Comparison of ENCODE assay signal across 28 mouse cellular contexts in the genomic region with DNA sequence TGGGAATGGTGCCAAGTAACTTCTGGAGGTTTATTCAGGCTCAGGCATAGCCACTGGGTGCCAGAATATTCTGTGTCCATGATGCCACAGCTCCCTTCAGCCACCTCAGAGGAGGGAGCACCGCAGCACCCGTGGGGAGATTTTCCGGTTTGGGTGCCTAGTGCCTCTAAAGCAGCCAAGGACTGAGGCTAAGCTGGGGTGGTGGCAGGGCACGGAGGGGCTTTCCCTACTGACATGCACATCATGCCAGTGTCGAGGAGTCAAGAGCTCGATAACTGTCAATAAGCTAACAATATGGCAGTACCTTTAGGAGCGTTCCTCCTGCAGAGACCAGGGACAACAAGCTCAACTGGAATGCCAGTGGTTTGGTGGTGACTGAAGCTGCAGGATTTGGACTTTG. TPM values are rescaled to one million over a fixed set of nuclear protein-coding genes. Genes with fewer than 3 reads are reported as not detected.
"Had no signal": no experiment of that assay in that cellular context is flagged by ENCODE, and none has a peak within 500 bp of the region (broad histone marks: within the 10 kb centered on the region; RNA-seq: fewer than 3 reads in every experiment).

No protein-coding gene starts in this region.

- H3K9ac ChIP-seq: heart, embryonic 13.5 days; heart, embryonic 15.5 days; hindbrain, embryonic 12.5 days; hindbrain, embryonic 14.5 days; intestine, embryonic 15.5 days; limb, embryonic 12.5 days had no signal

- ATAC-seq: forebrain, embryonic 16.5 days; hindbrain, embryonic 16.5 days; inflammation-experienced regulatory T-cells, adult 6 months; intestine, embryonic 15.5 days; intestine, postnatal 0 days had no signal

- H3K4me2 ChIP-seq: heart, embryonic 11.5 days; heart, embryonic 13.5 days; heart, embryonic 15.5 days; hindbrain, embryonic 12.5 days; hindbrain, embryonic 14.5 days; intestine, embryonic 15.5 days; limb, embryonic 12.5 days had no signal

- H3K4me3 ChIP-seq: gastrocnemius, adult 2 months; heart, adult 2 months; heart, embryonic 13.5 days; heart, embryonic 15.5 days; hindbrain, embryonic 10.5 days; hindbrain, embryonic 12.5 days; intestine, embryonic 15.5 days; left cerebral cortex, adult 2 months; limb, embryonic 10.5 days; limb, embryonic 12.5 days had no signal

- H3K9me3 ChIP-seq: heart, embryonic 13.5 days; heart, embryonic 15.5 days; hindbrain, embryonic 12.5 days; intestine, embryonic 15.5 days; limb, embryonic 10.5 days; limb, embryonic 12.5 days had no signal

- H3K27ac ChIP-seq: gastrocnemius, adult 2 months; heart, adult 2 months; heart, embryonic 13.5 days; heart, embryonic 15.5 days; hindbrain, embryonic 10.5 days; hindbrain, embryonic 12.5 days; hindbrain, embryonic 14.5 days; intestine, embryonic 15.5 days; left cerebral cortex, adult 2 months; limb, embryonic 10.5 days; limb, embryonic 12.5 days had no signal

- H3K4me1 ChIP-seq: heart, embryonic 15.5 days; hindbrain, embryonic 12.5 days; intestine, embryonic 15.5 days; limb, embryonic 10.5 days; limb, embryonic 12.5 days had no signal

- H3K36me3 ChIP-seq: heart, embryonic 13.5 days; heart, embryonic 15.5 days; hindbrain, embryonic 10.5 days; hindbrain, embryonic 12.5 days; intestine, embryonic 15.5 days; limb, embryonic 10.5 days; limb, embryonic 12.5 days had no signal

- H3K27me3 ChIP-seq: heart, embryonic 13.5 days; heart, embryonic 15.5 days; hindbrain, embryonic 12.5 days; intestine, embryonic 15.5 days; limb, embryonic 12.5 days had no signal

- DNase-seq: gastrocnemius, adult 2 months; gastrocnemius, postnatal 10 days; gastrocnemius, postnatal 25 days; heart, adult 2 months; heart, postnatal 14 days; heart, postnatal 4 days; kidney, adult 18-20 months; kidney, adult 8-10 months; kidney, postnatal 10 days; kidney, postnatal 25 days; kidney, postnatal 4 days; liver had no signal

RNA-seq across cellular contexts. Expression of gene Siah3, which starts 35.9 kb away (rescaled TPM):
- total RNA-seq: gastrocnemius, adult 2 months; granulocyte monocyte progenitor cell, adult 5-6 weeks; heart, adult 2 months had no signal
- polyA plus RNA-seq: heart, embryonic 13.5 days; heart, postnatal 0 days; intestine, postnatal 0 days; limb, embryonic 10.5 days had no signal
